Mouse (Mus musculus) erythroblast, embryonic 14.5 days (primary cell): ENCODE measurements at regions not wholly inside any gene's neighbourhood (a gene's known extent, or its start where the extent isn't known, plus 50 kb on each side); places are given as distances from the start of the nearest gene placed in this dataset.

Experiments
- GATA1 ChIP-seq: IDR thresholded peaks from 2 replicates; pipeline ENCODE4 v1.6.1; 2012; ENCODE audit warnings: low read length, inconsistent platforms, mixed read lengths
- TAL1 ChIP-seq: IDR thresholded peaks from 3 replicates; pipeline ENCODE4 v1.6.1; 2012; ENCODE audit warnings: low read length, inconsistent platforms, mixed read lengths

- no peak for TF ChIP-seq GATA1
- TF ChIP-seq TAL1 = no peak
These were observed 252.6 kb upstream of the Fam98a start for GRCm38 (mm10) chr17:75804358-75804757.
